Mouse (Mus musculus) MEL (cell line): ENCODE measurements at regions not wholly inside any gene's neighbourhood (a gene's known extent, or its start where the extent isn't known, plus 50 kb on each side); places are given as distances from the start of the nearest gene placed in this dataset.

Experiments used
- CHD1 ChIP-seq: IDR thresholded peaks from 2 replicates; pipeline ENCODE4 v1.6.1; 2012; ENCODE audit warnings: low read depth, mild to moderate bottlenecking, inconsistent platforms, low read length, improper control_type of control experiment
- CTCF ChIP-seq, 3 experiments: IDR thresholded peaks in 2 of 3; conservative IDR thresholded peaks in 1 of 3; 2 replicates each; pipeline ENCODE4 v1.5.1; 2011 to 2012; ENCODE audit warnings: low read length in 3 of 3, low read depth in 2 of 3, mild to moderate bottlenecking in 2 of 3, improper control_type of control experiment in 1 of 3, inconsistent platforms in 1 of 3, mixed read lengths in 1 of 3, moderate library complexity in 1 of 3; ENCODE audit not compliant: control insufficient read depth in 1 of 3, insufficient read depth in 1 of 3, poor library complexity in 1 of 3, severe bottlenecking in 1 of 3
- GATA1 ChIP-seq: IDR thresholded peaks from 2 replicates; pipeline ENCODE4 v1.6.1; 2011; ENCODE audit warnings: low read depth, low read length, improper control_type of control experiment
- NRF1 ChIP-seq: IDR thresholded peaks from 2 replicates; pipeline ENCODE4 v1.6.1; 2014; ENCODE audit warnings: low read depth, mild to moderate bottlenecking, inconsistent platforms, low read length, improper control_type of control experiment, moderate library complexity; ENCODE audit not compliant: poor library complexity, insufficient read depth, severe bottlenecking
- POLR2A ChIP-seq, 2 experiments: IDR thresholded peaks; 2 replicates each; pipeline ENCODE4 v1.6.1; 2011 to 2012; ENCODE audit warnings: low read length in 2 of 2, mild to moderate bottlenecking in 2 of 2, control low read depth in 1 of 2, improper control_type of control experiment in 1 of 2, low read depth in 1 of 2, moderate library complexity in 1 of 2; ENCODE audit not compliant: control insufficient read depth in 1 of 2, insufficient read depth in 1 of 2, poor library complexity in 1 of 2
- TBP ChIP-seq: IDR thresholded peaks from 2 replicates; pipeline ENCODE4 v1.8.0; 2011; ENCODE audit warnings: low read depth, low read length, improper control_type of control experiment
- ZC3H11A ChIP-seq: IDR thresholded peaks from 2 replicates; pipeline ENCODE4 v1.6.1; 2012; ENCODE audit warnings: low read depth, mild to moderate bottlenecking, inconsistent platforms, low read length, improper control_type of control experiment

DNA sequence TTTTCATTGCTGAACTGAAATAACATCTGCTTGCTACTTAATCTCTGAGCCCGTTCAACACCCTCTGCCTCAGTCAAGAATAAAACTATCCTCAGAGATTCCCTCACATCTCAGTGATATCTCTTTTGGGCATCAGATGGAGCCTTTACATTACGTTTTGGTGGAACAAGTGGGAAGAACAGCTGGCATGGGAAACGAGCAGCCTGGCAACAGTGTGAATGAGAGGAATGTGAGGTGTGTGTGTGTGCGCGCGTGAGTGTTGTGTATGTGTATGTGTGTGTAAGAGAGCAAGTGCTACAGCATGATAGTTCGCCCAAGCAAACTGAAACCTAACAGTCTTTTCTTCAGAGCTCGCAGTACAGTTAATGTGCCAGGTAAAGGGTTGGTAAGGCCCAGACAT is 76.2 kb downstream of the Rasd2 start:
- TF ChIP-seq CTCF (IDR thresholded peaks at IDR 0.05 in 2 of 3, conservative IDR thresholded peaks at IDR 0.05 in 1 of 3; ENCODE audit: control insufficient read depth in 1 of 3, insufficient read depth in 1 of 3, low read depth in 2 of 3, low read length in 3 of 3, poor library complexity in 1 of 3, severe bottlenecking in 1 of 3) (no peak), NRF1 (no peak), ZC3H11A (no peak), GATA1 (no peak), POLR2A (IDR thresholded peaks at IDR 0.05; ENCODE audit: control insufficient read depth in 1 of 2, insufficient read depth in 1 of 2, low read depth in 1 of 2, low read length in 2 of 2, poor library complexity in 1 of 2) (no peak), TBP (no peak), CHD1 (no peak)
